Mouse (Mus musculus): ENCODE data around the gene Map1s. TPM values are rescaled to one million over a fixed set of nuclear protein-coding genes. Genes with fewer than 3 reads are reported as not detected.
A peak's percentile ranks its signal among the peaks of the same experiment; 100 is the strongest.

Gene Map1s
- polyA plus RNA-seq, 1 experiment from 2014 or later: 39.5 TPM

- no peak for ATAC-seq (ENCODE audit: insufficient read depth, low FRiP score, low read depth)
- no peaks in the 10 kb centered on the region for H3K36me3 ChIP-seq
- no peak overlapping the region for H3K4me3 ChIP-seq (replicated peaks)
- H3K4me1 ChIP-seq: no peaks in the 10 kb centered on the region
- H3K9ac ChIP-seq: no peak overlapping the region
- H3K4me2 ChIP-seq: no peak overlapping the region
- no peaks in the 10 kb centered on the region for H3K27me3 ChIP-seq (replicated peaks)
- WGBS: 78% methylated on average over 3 of the region's 3 CpGs
- no peaks in the 10 kb centered on the region for H3K9me3 ChIP-seq
- H3K27ac ChIP-seq: no peak overlapping the region
Observed at GRCm38 (mm10) chr8:70928096-70928495, 22.4 kb downstream of the Map1s start.

- no peak for ATAC-seq (ENCODE audit: insufficient read depth, low FRiP score, low read depth)
- WGBS: 69% methylated on average over 5 of the region's 5 CpGs
- H3K9ac ChIP-seq: no peak overlapping the region
- no peak overlapping the region for H3K4me2 ChIP-seq
- no peak overlapping the region for H3K27ac ChIP-seq
- H3K4me1 ChIP-seq: no peaks in the 10 kb centered on the region
- H3K9me3 ChIP-seq: no peaks in the 10 kb centered on the region
- no peaks in the 10 kb centered on the region for H3K36me3 ChIP-seq
- no peak overlapping the region for H3K4me3 ChIP-seq (replicated peaks)
- no peaks in the 10 kb centered on the region for H3K27me3 ChIP-seq (replicated peaks)
Observed at GRCm38 (mm10) chr8:70928778-70929322, 23.1 kb downstream of the Map1s start.

GRCm38 (mm10) chr8:70931731-70932130, 26.0 kb downstream of the Map1s start:
- 87% methylated on average over 11 of the region's 11 CpGs for WGBS
- Histone ChIP-seq H3K4me1 (no peaks in the 10 kb centered on the region), H3K27ac (no peak overlapping the region), H3K4me2 (no peak overlapping the region), H3K4me3 (replicated peaks) (no peak overlapping the region), H3K27me3 (replicated peaks) (no peaks in the 10 kb centered on the region), H3K36me3 (no peaks in the 10 kb centered on the region), H3K9me3 (no peaks in the 10 kb centered on the region), H3K9ac (no peak overlapping the region)
- ATAC-seq (ENCODE audit: insufficient read depth, low FRiP score, low read depth): no peak

- no peak overlapping the region for H3K27ac ChIP-seq
- no peak overlapping the region for H3K4me3 ChIP-seq (replicated peaks)
- WGBS: 73% methylated on average over 4 of the region's 4 CpGs
Observed at GRCm38 (mm10) chr8:70933036-70933435, 27.3 kb downstream of the Map1s start.

GRCm38 (mm10) chr8:70934786-70935185, 29.1 kb downstream of the Map1s start:
- 54% methylated on average over 7 of the region's 7 CpGs for WGBS

More at GRCm38 (mm10) chr8:70933036-70933435, 27.3 kb downstream of the Map1s start:
- ATAC-seq (ENCODE audit: insufficient read depth, low FRiP score, low read depth): peak; percentile 37; the same call in 1 of the 2 replicates
- no peaks in the 10 kb centered on the region for H3K36me3 ChIP-seq
- H3K9ac ChIP-seq: no peak overlapping the region
- no peaks in the 10 kb centered on the region for H3K4me1 ChIP-seq
- H3K9me3 ChIP-seq: no peaks in the 10 kb centered on the region
- no peak overlapping the region for H3K4me2 ChIP-seq
- no peaks in the 10 kb centered on the region for H3K27me3 ChIP-seq (replicated peaks)

GRCm38 (mm10) chr8:70937200-70937599, 31.5 kb downstream of the Map1s start:
- Histone ChIP-seq H3K27me3 (replicated peaks) (no peaks in the 10 kb centered on the region), H3K27ac (no peak overlapping the region), H3K36me3 (no peaks in the 10 kb centered on the region), H3K4me3 (replicated peaks) (no peak overlapping the region), H3K9ac (no peak overlapping the region), H3K9me3 (no peaks in the 10 kb centered on the region), H3K4me1 (no peaks in the 10 kb centered on the region), H3K4me2 (no peak overlapping the region)
- WGBS: 83% methylated on average over 6 of the region's 6 CpGs
- ATAC-seq (ENCODE audit: insufficient read depth, low FRiP score, low read depth): no peak

More at GRCm38 (mm10) chr8:70934786-70935185, 29.1 kb downstream of the Map1s start:
- Histone ChIP-seq H3K27ac (no peak overlapping the region), H3K36me3 (no peaks in the 10 kb centered on the region), H3K27me3 (replicated peaks) (no peaks in the 10 kb centered on the region), H3K4me3 (replicated peaks) (no peak overlapping the region), H3K4me1 (no peaks in the 10 kb centered on the region), H3K9ac (no peak overlapping the region), H3K4me2 (no peak overlapping the region), H3K9me3 (no peaks in the 10 kb centered on the region)
- ATAC-seq (ENCODE audit: insufficient read depth, low FRiP score, low read depth): no peak

- Histone ChIP-seq H3K27ac (no peak overlapping the region), H3K27me3 (replicated peaks) (no peaks in the 10 kb centered on the region), H3K36me3 (no peaks in the 10 kb centered on the region)
Observed at GRCm38 (mm10) chr8:70941478-70941877, 35.7 kb downstream of the Map1s start.

GRCm38 (mm10) chr8:70943187-70943586, 37.5 kb downstream of the Map1s start:
- Histone ChIP-seq H3K4me2 (no peak overlapping the region), H3K4me3 (replicated peaks) (no peak overlapping the region), H3K27ac (no peak overlapping the region), H3K4me1 (no peaks in the 10 kb centered on the region), H3K27me3 (replicated peaks) (no peaks in the 10 kb centered on the region), H3K9ac (no peak overlapping the region), H3K36me3 (no peaks in the 10 kb centered on the region), H3K9me3 (no peaks in the 10 kb centered on the region)
- 18% methylated on average over 1 of the region's 1 CpGs for WGBS
- no peak for ATAC-seq (ENCODE audit: insufficient read depth, low FRiP score, low read depth)

More at GRCm38 (mm10) chr8:70941478-70941877, 35.7 kb downstream of the Map1s start:
- Histone ChIP-seq H3K4me2 (no peak overlapping the region), H3K4me3 (replicated peaks) (no peak overlapping the region), H3K9ac (no peak overlapping the region), H3K4me1 (no peaks in the 10 kb centered on the region), H3K9me3 (no peaks in the 10 kb centered on the region)
- WGBS: 60% methylated on average over 2 of the region's 2 CpGs
- ATAC-seq (ENCODE audit: insufficient read depth, low FRiP score, low read depth): no peak

- Histone ChIP-seq H3K4me2 (no peak overlapping the region), H3K9me3 (no peaks in the 10 kb centered on the region), H3K4me3 (replicated peaks) (no peak overlapping the region), H3K36me3 (no peaks in the 10 kb centered on the region), H3K9ac (no peak overlapping the region), H3K27me3 (replicated peaks) (no peaks in the 10 kb centered on the region), H3K27ac (no peak overlapping the region), H3K4me1 (no peaks in the 10 kb centered on the region)
- WGBS: 55% methylated on average over 1 of the region's 1 CpGs
- no peak for ATAC-seq (ENCODE audit: insufficient read depth, low FRiP score, low read depth)
Observed at GRCm38 (mm10) chr8:70949847-70950246, 44.1 kb downstream of the Map1s start.

- Histone ChIP-seq H3K4me2 (no peak overlapping the region), H3K9ac (no peak overlapping the region), H3K27me3 (replicated peaks) (no peaks in the 10 kb centered on the region), H3K9me3 (no peaks in the 10 kb centered on the region), H3K27ac (no peak overlapping the region), H3K4me1 (no peaks in the 10 kb centered on the region), H3K4me3 (replicated peaks) (no peak overlapping the region), H3K36me3 (no peaks in the 10 kb centered on the region)
- 51% methylated on average over 14 of the region's 14 CpGs for WGBS
- ATAC-seq (ENCODE audit: insufficient read depth, low FRiP score, low read depth): no peak
Observed at GRCm38 (mm10) chr8:70960703-70961472, 55.2 kb downstream of the Map1s start.

GRCm38 (mm10) chr8:70964159-70964558, 58.4 kb downstream of the Map1s start:
- peak; percentile 72; the same call in 1 of the 2 replicates for ATAC-seq (ENCODE audit: insufficient read depth, low FRiP score, low read depth)
- WGBS: 8% methylated on average over 3 of the region's 3 CpGs
- no peaks in the 10 kb centered on the region for H3K4me1 ChIP-seq
- H3K27me3 ChIP-seq (replicated peaks): no peaks in the 10 kb centered on the region
- no peak overlapping the region for H3K9ac ChIP-seq
- H3K4me3 ChIP-seq (replicated peaks): no peak overlapping the region
- H3K36me3 ChIP-seq: no peaks in the 10 kb centered on the region
- no peak overlapping the region for H3K4me2 ChIP-seq
- H3K9me3 ChIP-seq: no peaks in the 10 kb centered on the region
- no peak overlapping the region for H3K27ac ChIP-seq

GRCm38 (mm10) chr8:70964861-70965260, 59.1 kb downstream of the Map1s start:
- H3K27me3 ChIP-seq (replicated peaks): no peaks in the 10 kb centered on the region
- H3K36me3 ChIP-seq: no peaks in the 10 kb centered on the region
- no peaks in the 10 kb centered on the region for H3K4me1 ChIP-seq
- H3K9me3 ChIP-seq: no peaks in the 10 kb centered on the region
- no peak for ATAC-seq (ENCODE audit: insufficient read depth, low FRiP score, low read depth)
- H3K27ac ChIP-seq: no peak overlapping the region
- no peak overlapping the region for H3K9ac ChIP-seq
- H3K4me3 ChIP-seq (replicated peaks): no peak overlapping the region
- no peak overlapping the region for H3K4me2 ChIP-seq
